Mouse (Mus musculus): ENCODE results near the gene Gbgt1.

Gene Gbgt1

DNA sequence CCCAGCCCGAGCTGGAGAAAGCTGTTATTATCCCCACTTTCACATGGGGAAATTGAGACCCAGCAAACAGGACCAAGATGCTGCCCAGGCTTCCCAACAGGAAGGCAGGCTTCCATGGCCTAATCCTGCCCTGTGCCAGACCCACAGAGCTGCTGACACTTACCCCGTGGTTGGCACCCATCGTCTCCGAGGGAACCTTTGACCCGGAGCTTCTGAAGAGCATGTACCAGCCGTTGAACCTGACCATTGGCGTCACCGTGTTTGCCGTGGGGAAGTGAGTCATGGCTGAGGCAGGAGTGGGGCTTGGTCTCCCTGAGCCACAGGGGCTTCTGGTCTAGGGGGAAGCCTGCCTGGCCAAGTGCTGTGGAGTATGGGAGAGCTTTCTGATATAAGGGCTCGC lies 6.3 kb downstream of the Gbgt1 start:
- DNase-seq (ENCODE audit: low spot score): no peak

DNA sequence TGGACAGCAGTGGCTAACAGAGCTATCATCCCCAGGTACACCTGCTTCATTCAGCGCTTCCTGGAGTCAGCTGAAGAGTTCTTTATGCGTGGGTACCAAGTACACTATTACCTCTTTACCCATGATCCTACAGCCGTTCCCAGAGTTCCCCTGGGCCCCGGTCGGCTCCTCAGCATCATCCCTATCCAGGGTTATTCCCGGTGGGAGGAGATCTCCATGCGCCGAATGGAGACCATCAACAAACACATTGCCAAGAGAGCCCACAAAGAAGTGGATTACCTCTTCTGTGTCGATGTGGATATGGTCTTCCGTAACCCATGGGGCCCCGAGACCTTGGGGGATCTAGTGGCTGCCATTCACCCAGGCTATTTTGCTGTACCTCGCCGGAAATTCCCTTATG lies 8.0 kb downstream of the Gbgt1 start:
- no peak for DNase-seq (ENCODE audit: low spot score)

DNA sequence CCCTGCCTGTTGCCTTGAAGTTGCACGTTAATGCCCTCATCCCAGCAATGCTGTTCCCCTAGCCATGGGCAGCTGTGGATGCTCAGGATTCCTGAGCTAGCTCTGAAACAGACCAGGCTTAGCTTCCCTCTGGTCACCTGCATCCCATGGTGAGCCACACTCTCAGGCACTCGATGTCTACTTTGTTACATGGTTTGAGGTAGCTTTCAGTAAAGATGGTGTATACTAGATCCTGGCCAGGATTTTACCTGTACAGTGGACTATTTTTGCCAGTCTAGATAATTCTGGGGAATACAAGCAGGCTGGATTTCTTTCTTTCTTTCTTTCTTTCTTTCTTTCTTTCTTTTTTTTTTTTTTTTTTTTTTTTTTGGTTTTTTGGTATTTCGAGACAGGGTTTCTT lies 9.1 kb downstream of the Gbgt1 start, which contains the start of gene Gm10134:
Gene Gm10134, plus strand, starts transcription at position 301 of the 400 bp plus-strand sequence.
- DNase-seq (ENCODE audit: low spot score): no peak

GRCm38 (mm10) chr2:28506291-28506690 lies 9.6 kb downstream of the Gbgt1 start:
- DNase-seq (ENCODE audit: low spot score): no peak

DNA sequence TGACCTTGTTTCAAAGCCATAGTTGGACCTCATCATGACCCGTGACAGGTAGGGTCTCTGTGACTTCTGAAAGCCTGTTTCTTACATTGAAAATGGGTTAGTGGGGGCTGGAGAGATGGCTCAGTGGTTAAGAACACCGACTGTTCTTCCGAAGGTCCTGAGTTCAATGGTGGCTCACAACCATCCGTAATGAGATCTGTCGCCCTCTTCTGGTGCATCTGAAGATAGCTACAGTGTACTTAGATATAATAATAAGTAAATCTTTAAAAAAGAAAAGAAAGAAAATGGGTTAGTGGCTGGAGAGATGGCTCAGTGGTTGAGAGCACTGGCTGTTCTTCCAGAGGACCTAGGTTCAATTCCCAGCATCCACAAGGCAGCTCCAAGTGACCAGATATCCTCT lies 14.9 kb downstream of the Gbgt1 start:
- peak; percentile 3 for DNase-seq (ENCODE audit: low spot score)

- peak; percentile 41 for DNase-seq (ENCODE audit: low spot score)
These were observed 16.2 kb downstream of the Gbgt1 start, which contains the start of gene Ralgds for GRCm38 (mm10) chr2:28512798-28513401. Gene Ralgds (plus strand): TSS chr2:28513125.

DNA sequence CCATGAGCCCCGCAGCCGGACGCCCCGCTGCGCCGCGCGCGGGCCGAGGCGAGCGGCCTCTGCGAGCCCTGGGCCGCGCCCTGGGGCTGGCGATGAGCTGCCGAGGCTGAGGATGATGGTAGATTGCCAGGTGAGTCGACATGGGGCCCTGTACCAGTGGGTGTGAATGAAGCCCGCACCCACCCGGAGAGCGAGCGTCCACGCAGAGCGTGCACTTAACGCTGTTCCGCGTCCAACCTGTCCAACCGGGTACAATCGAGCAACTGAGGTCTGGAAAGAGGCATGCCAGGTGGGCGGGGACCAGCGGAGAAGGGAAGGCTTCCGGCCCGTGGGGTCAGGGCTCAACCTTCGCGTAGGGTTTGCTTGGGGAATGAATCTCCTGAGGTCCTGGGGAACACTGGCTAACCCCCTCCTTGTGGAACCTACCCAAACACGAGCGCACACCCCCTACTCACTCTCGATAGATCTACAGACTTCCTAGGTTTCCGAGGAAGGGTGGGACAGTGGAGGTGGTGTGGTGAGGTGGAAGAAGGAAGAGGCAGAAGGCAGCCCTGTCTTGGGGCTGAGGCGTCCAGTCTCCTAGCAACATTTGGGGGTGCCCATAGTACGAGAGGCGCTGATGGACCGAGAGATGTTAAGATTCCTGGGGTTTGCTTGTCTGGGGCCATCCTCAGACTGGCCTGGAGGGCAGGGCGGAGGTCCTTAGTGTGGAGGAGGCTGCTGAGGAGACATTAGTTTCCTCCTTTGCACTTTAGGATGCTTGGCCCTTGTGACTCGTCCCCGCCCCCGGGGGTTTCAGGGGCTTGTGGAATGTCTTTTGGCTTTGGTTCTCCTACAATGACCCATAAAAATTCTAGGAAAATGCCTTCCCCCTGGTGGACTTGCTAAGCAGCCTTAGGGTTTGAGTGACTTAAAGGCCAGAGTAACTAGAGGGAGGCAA lies 17.0 kb downstream of the Gbgt1 start:
- peak; percentile 29 for DNase-seq (ENCODE audit: low spot score)

DNA sequence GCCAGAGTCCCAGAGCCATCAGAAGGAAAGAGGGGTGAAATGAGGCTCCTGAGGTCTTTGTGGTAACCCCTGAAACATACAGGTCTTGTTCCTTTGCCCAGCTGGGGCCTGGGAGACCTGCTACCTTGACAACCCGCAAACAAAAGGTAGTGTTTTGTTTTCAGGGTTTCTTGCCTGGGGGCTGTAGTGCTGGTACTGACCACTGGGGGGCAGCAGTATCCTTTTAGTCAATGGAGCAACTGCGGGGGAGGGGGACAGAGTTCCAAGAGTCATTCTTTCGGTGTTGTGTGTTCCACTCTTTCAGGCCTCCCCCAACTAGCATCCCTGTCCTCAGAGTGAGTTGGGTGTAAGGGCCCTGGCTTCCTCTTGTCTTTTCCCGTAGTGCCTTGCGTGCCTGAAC lies 17.8 kb downstream of the Gbgt1 start:
- peak; percentile 89 for DNase-seq (ENCODE audit: low spot score)

DNA sequence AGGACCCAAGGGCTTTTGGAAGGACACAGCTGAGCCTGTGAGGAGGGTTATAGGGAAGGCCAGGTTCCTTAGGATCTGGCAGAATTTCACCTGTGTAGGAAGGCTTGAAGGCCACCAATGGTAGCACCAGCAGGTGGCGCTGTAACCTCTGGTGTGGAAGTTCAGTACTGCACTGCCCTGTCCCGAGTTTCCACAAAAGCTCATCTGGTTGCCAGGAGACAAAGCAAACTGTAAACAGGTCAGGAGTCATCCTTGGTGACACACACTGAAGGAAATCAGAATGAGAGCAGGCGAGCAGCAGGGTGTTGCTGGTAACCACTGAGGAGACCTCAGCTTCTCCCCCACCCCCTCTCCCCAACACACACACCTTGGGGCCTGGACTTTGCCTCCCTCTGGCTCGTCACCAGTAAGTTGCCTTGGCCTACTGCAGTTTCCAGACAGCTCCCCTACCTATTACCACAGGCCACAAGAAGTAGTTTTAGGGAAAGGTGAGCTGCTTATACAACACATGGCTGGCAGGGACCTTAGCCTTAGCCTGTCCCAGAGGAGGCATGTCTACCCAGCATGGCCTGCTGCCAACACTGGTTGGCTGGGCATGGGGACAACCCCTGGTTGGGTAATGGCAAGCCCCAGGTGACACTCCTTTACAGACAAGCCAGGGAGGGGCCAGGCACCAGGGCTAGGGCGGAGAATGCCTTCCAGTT lies 20.7 kb downstream of the Gbgt1 start:
- DNase-seq (ENCODE audit: low spot score): peak; percentile 79

- DNase-seq (ENCODE audit: low spot score): no peak
These were observed 21.5 kb downstream of the Gbgt1 start for GRCm38 (mm10) chr2:28518231-28518630.

DNA sequence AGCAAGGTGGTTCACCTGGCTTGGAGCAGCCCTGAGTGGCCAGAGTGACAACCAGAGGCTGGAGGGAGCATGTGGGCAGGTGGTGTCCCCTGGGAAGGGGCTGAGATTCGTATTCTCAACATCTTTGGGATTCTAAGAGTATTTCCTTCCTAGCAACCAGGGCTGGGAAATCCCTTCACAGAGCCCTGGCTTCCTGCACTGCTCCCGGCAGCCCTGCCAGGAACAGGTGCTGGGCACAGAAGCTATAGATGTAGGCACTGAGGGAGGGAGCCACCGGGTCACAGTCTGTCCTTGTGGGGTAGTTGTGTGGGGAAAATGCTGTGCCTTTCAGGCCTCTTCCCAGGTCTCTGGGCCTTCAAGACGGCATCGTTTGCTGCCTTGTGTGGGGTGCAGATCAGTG lies 23.9 kb downstream of the Gbgt1 start:
- no peak for DNase-seq (ENCODE audit: low spot score)

- DNase-seq (ENCODE audit: low spot score): peak; percentile 81
These were observed 25.0 kb downstream of the Gbgt1 start for GRCm38 (mm10) chr2:28521571-28522151.

- no peak for DNase-seq (ENCODE audit: low spot score)
These were observed 25.5 kb downstream of the Gbgt1 start for GRCm38 (mm10) chr2:28522166-28522565.

GRCm38 (mm10) chr2:28523643-28524117 lies 27.0 kb downstream of the Gbgt1 start:
- DNase-seq (ENCODE audit: low spot score): peak; percentile 92

- no peak for DNase-seq (ENCODE audit: low spot score)
These were observed 27.7 kb downstream of the Gbgt1 start for GRCm38 (mm10) chr2:28524406-28524805.

GRCm38 (mm10) chr2:28525219-28525942 lies 28.7 kb downstream of the Gbgt1 start:
- peak; percentile 77 for DNase-seq (ENCODE audit: low spot score)

DNA sequence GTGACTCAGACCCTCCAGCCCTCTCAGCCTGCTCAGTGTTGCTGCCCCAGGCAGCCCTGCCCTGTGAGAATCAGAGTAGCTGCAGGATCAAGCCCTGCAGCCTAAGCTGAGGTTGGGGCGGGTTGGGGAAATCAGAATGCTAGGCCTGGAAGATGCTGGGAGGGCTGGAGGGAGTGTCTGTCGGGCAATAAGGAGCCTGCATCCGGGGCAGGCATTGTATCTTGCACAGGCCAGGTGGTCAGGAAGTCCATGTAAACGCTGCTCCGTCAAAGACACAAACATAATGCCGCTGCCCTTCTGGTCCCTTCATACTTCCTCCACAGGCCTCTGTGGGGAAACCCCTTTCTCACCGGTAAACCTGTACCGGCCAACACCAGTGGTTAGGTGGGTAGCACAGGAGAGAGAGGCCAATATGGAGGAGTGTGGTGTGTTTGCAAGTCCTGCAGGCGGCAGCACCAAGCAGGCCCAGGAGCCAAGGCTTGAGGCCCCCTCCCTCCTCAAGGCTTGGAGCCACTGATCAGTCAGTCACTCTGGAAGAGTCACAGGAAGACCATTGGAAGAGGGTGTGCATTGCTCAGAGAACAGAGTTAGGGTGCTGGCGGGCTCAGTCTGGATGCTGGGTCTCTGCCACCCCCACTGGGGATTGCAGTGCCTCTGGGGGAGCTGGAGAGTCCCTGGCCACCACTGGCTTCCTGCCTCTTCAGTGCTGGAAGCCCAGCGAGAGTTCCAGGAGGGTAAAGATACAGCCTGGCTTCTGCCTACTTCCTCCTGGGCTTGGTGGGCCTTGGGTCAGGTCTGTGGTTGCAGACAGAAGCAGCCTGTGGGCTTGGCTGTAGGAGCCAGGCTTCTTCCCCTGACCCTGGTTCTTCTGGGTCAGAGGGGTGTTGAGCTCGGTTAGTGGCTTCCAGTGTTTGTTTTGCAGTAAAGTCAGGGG lies 29.5 kb downstream of the Gbgt1 start:
- DNase-seq (ENCODE audit: low spot score): no peak

- no peak for DNase-seq (ENCODE audit: low spot score)
These were observed 31.0 kb downstream of the Gbgt1 start for GRCm38 (mm10) chr2:28527436-28528353.

GRCm38 (mm10) chr2:28528354-28528730 lies 31.7 kb downstream of the Gbgt1 start:
- DNase-seq (ENCODE audit: low spot score): no peak
